Mouse (Mus musculus) heart, embryonic 14.5 days (tissue): Measurements from ENCODE around the gene Wnt2. TPM values are rescaled to one million over a fixed set of nuclear protein-coding genes. Genes with fewer than 3 reads are reported as not detected.

Source experiments
- ATAC-seq: fragments of 200-750 bp; cut with Nextera tagmentation; 2 replicates; pipeline ENCODE4 v1.8.0; 2017; ENCODE audit warnings: low read depth, moderate TSS enrichment; ENCODE audit not compliant: insufficient number of reproducible peaks, insufficient read depth, low FRiP score
- H3K27ac ChIP-seq, 2 experiments: fragments of 200-500 bp in 1 of 2; fragments of 300-500 bp in 1 of 2; sonication (generic) in 1 of 2; replicated peaks in 1 of 2; 2 replicates each; pipeline ENCODE4 v1.5.1; 2012 to 2014; ENCODE audit warnings: low read depth in 2 of 2, low read length in 2 of 2, control low read depth in 1 of 2, mild to moderate bottlenecking in 1 of 2, mixed read lengths in 1 of 2; ENCODE audit not compliant: control insufficient read depth in 1 of 2, insufficient read depth in 1 of 2
- H3K27me3 ChIP-seq: fragments of 300-500 bp; sonication (generic); 2 replicates; pipeline ENCODE4 v1.6.1; 2014; ENCODE audit warnings: mild to moderate bottlenecking, low read length, control low read depth; ENCODE audit not compliant: control insufficient read depth, insufficient read depth
- H3K36me3 ChIP-seq: fragments of 300-500 bp; sonication (generic); 2 replicates; pipeline ENCODE4 v1.6.1; 2014; ENCODE audit warnings: mild to moderate bottlenecking, control low read depth, low read length, mixed read lengths; ENCODE audit not compliant: control insufficient read depth, insufficient read depth
- H3K4me1 ChIP-seq, 2 experiments: fragments of 200-500 bp in 1 of 2; fragments of 300-500 bp in 1 of 2; sonication (generic) in 1 of 2; 2 replicates each; pipeline ENCODE4 v1.6.1; 2012 to 2014; ENCODE audit warnings: low read length in 2 of 2, control low read depth in 1 of 2, mixed read lengths in 1 of 2; ENCODE audit not compliant: control insufficient read depth in 2 of 2, insufficient read depth in 2 of 2
- H3K4me2 ChIP-seq: fragments of 300-500 bp; sonication (generic); 2 replicates; pipeline ENCODE4 v1.6.1; 2014; ENCODE audit warnings: mild to moderate bottlenecking, low read length
- H3K4me3 ChIP-seq, 2 experiments: fragments of 200-500 bp in 1 of 2; fragments of 300-500 bp in 1 of 2; sonication (generic) in 1 of 2; 2 replicates each; pipeline ENCODE4 v1.5.1; 2012 to 2014; ENCODE audit warnings: low read length in 2 of 2, mild to moderate bottlenecking in 2 of 2, control low read depth in 1 of 2, low read depth in 1 of 2, moderate library complexity in 1 of 2; ENCODE audit not compliant: control insufficient read depth in 1 of 2, insufficient read depth in 1 of 2
- H3K9ac ChIP-seq: fragments of 300-500 bp; sonication (generic); 2 replicates; pipeline ENCODE4 v1.6.1; 2014; ENCODE audit warnings: mild to moderate bottlenecking, low read length
- H3K9me3 ChIP-seq: fragments of 300-500 bp; sonication (generic); 2 replicates; pipeline ENCODE4 v1.6.1; 2016; ENCODE audit warnings: low read length, control low read depth; ENCODE audit not compliant: control insufficient read depth
- WGBS: fragments of 180-500 bp; shearing (Covaris S2); extraction: QIAGEN DNeasy Blood & Tissue Kit; methylation state at CpG from one replicate; pipeline ENCODE4 v1.1.7; 2014; 5-methylcytosine and 5-hydroxymethylcytosine counted together
- polyA plus RNA-seq: library from polyadenylated mRNA; unstranded; fragments of >200 nt; fragmentation: Nextera tagmentation; extraction: Ambion mirVana; gene quantifications from 2 replicates; pipeline ENCODE4 v1.2.1, GENCODE M21; 2014

Gene Wnt2
- 3.3 and 4.5 TPM in 2 replicates for polyA plus RNA-seq

DNA sequence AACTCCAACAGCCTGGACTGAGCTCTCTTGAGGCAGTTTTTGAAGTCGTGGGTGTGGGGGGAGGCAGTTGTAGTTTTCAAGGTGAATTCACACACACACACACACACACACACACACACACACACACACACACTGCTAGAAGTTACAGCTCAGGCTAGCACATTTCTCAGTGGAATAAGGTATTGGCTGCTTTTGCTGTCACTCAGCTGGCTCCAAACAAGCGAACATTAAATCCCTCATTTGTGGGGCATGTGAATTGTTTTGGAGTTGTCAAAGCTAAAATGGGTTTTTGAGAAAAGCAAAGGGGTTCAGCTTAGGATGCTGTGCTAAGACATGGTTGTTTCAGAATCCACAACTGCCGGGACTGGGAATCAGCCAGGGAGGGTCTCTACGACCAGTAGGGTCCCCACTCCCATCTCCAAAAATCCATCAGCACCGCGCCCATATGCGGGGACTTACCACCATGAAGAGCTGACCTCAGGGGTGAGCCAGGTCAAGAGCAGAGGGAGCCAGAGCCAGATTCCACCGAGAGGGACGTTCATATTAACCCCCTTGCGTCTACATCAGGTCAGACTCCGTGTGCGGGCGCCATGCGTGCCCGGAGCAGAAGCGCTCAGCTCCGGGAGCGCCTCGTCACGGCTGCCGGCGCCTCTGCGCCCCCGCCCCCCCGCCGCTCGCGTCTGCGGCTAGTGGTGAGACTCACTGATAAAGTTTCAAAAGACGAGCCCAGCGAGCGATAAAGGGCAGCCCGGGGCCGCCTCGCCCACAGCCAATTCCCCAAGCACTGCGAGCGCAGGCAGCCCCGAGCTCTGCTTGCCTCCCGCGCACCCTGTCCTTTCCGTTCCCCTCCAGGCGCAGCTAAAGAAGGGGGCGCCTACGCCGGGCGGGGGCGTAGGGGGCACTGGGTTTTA lies at the start of gene Wnt2:
Gene Wnt2 (minus strand): TSS at position 840 of the 911 bp plus-strand sequence.
- H3K9me3 ChIP-seq = no peaks in the 10 kb centered on the region
- H3K36me3 ChIP-seq = no peaks in the 10 kb centered on the region
- peaks cover 9 to 12% of the 10 kb centered on the region in 2 experiments; a peak in 3 of 4 replicates for H3K4me1 ChIP-seq
- no peak within 1 kb of the TSS for H3K27ac ChIP-seq
- 2% methylated on average over 42 of the region's 47 CpGs for WGBS
- peaks cover 24% of the 10 kb centered on the region; the same call in 1 of the 2 replicates for H3K27me3 ChIP-seq
- peak within 1 kb of the TSS; percentile 96 for H3K4me2 ChIP-seq
- ATAC-seq = no peak
- peak within 1 kb of the TSS; percentile 54 to 56 for H3K4me3 ChIP-seq
- peak within 1 kb of the TSS; percentile 55 for H3K9ac ChIP-seq

GRCm38 (mm10) chr6:18078615-18079014 lies 48.2 kb upstream of the Wnt2 start:
- Histone ChIP-seq H3K27ac (no peak overlapping the region), H3K9ac (no peak overlapping the region), H3K4me1 (no peaks in the 10 kb centered on the region), H3K9me3 (no peaks in the 10 kb centered on the region), H3K4me3 (no peak overlapping the region), H3K27me3 (no peaks in the 10 kb centered on the region), H3K36me3 (no peaks in the 10 kb centered on the region), H3K4me2 (no peak overlapping the region)
- 18% methylated on average over 1 of the region's 1 CpGs for WGBS
- no peak for ATAC-seq

DNA sequence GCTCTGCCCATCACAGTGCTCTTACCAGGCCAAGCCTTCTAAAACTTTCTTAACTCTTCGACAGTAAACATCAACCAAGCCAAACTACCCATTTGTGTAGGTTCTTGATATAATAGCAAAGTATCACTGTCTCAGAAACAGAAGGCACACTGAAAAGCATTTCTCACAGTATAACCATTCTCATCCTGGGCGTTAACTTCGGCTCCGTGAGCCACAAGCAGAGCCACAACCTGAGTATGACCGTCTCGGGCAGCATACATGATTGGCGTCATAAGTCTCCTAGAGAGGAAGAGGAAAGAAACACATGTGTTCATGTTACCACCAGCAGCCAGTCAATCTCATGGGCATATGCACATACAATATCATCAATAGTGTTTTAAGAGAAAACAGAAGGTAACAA lies 46.6 kb upstream of the Wnt2 start:
- no peak overlapping the region for H3K4me2 ChIP-seq
- 67% methylated on average over 7 of the region's 7 CpGs for WGBS
- H3K27ac ChIP-seq = no peak overlapping the region
- no peak overlapping the region for H3K4me3 ChIP-seq
- H3K36me3 ChIP-seq = no peaks in the 10 kb centered on the region
- H3K9ac ChIP-seq = no peak overlapping the region
- no peak for ATAC-seq
- H3K27me3 ChIP-seq = no peaks in the 10 kb centered on the region
- H3K4me1 ChIP-seq = no peaks in the 10 kb centered on the region
- no peaks in the 10 kb centered on the region for H3K9me3 ChIP-seq

GRCm38 (mm10) chr6:18076577-18076976 lies 46.2 kb upstream of the Wnt2 start:
- no peak for ATAC-seq
- Histone ChIP-seq H3K36me3 (no peaks in the 10 kb centered on the region), H3K4me3 (no peak overlapping the region), H3K9me3 (no peaks in the 10 kb centered on the region), H3K9ac (no peak overlapping the region), H3K27me3 (no peaks in the 10 kb centered on the region), H3K4me2 (no peak overlapping the region), H3K27ac (no peak overlapping the region), H3K4me1 (no peaks in the 10 kb centered on the region)
- WGBS = 31% methylated on average over 5 of the region's 5 CpGs

DNA sequence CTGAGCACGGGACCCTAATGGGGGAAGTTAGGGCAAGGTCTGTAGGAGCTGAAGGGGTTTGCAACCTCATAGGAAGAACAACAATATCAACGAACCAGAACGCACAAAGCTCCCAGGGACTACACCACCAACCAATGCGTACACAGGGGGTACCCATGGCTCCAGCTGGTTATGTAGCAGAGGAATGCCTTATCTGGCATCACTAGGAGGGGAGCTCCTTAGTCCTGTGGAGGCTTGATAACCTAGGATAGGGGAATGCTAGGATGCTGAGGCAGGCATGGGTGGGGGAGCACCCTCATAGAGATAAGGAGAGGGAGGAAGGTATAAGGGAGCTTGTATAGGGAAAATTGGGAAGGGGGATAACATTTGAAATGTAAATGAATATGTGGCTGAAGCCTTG lies 27.5 kb upstream of the Wnt2 start:
- ATAC-seq = no peak
- Histone ChIP-seq H3K9me3 (no peaks in the 10 kb centered on the region), H3K9ac (no peak overlapping the region), H3K27ac (no peak overlapping the region), H3K4me2 (no peak overlapping the region), H3K4me1 (no peaks in the 10 kb centered on the region), H3K27me3 (no peaks in the 10 kb centered on the region), H3K4me3 (no peak overlapping the region), H3K36me3 (no peaks in the 10 kb centered on the region)
- 78% methylated on average over 4 of the region's 4 CpGs for WGBS

DNA sequence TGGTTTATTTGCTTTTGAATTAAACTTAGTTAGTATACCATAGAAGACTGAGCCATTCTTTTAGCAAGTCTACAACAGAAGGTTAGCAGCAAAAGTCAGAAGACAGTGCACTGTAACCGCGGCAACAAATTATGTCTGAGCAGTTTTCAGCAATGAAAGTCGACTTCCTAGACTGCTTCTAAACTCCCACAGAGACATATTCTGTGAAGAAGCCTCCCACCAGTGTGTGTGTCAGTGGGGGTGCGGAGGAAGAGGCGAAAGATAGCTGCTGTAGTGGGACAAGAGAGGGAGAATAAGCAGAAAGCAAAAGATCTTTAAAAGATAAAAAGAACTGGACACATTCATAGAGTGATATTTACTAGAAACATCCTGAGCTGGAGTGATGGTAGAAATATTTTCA lies 21.3 kb upstream of the Wnt2 start:
- H3K4me2 ChIP-seq = no peak overlapping the region
- H3K9ac ChIP-seq = no peak overlapping the region
- no peaks in the 10 kb centered on the region for H3K4me1 ChIP-seq
- H3K9me3 ChIP-seq = no peaks in the 10 kb centered on the region
- no peak overlapping the region for H3K27ac ChIP-seq
- 74% methylated on average over 5 of the region's 5 CpGs for WGBS
- H3K4me3 ChIP-seq = no peak overlapping the region
- ATAC-seq = no peak
- H3K27me3 ChIP-seq = no peaks in the 10 kb centered on the region
- H3K36me3 ChIP-seq = no peaks in the 10 kb centered on the region

DNA sequence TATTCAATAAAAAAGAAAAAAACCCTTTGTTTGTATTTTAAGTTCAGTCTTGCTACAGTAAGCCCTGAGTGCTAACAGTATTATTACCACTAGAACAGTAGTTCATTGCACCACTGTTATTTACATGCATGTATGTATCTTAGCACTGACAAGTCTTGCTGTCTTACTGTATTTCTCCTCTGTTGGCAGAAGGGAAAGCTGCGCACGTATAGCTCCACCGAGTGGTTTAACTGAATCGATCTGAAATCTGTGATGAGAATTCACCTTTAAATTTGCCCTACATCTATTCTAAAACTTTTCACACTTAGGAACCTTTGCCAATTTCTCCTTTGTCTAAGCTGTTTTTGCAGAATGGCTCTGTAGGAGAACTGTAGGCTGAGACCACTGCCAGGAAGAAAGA lies 13.9 kb upstream of the Wnt2 start:
- H3K27ac ChIP-seq = no peak overlapping the region
- 76% methylated on average over 4 of the region's 4 CpGs for WGBS
- no peak for ATAC-seq

More for the DNA sequence above, 13.9 kb upstream of the Wnt2 start:
- no peaks in the 10 kb centered on the region for H3K27me3 ChIP-seq
- H3K4me3 ChIP-seq = no peak overlapping the region
- no peaks in the 10 kb centered on the region for H3K36me3 ChIP-seq
- H3K4me1 ChIP-seq = no peaks in the 10 kb centered on the region
- no peak overlapping the region for H3K4me2 ChIP-seq
- H3K9me3 ChIP-seq = no peaks in the 10 kb centered on the region
- no peak overlapping the region for H3K9ac ChIP-seq
